Comparison of ENCODE assay signal across 9 mouse cellular contexts in genomic region chr3:103904705-103905104, GRCm38 (mm10). TPM values are rescaled to one million over a fixed set of nuclear protein-coding genes. Genes with fewer than 3 reads are reported as not detected.
DNase-seq lines count a peak whose midpoint lies in the region; ATAC-seq and TF ChIP-seq lines count a peak whose summit lies in the region.
"Had no signal": no experiment of that assay in that cellular context is flagged by ENCODE, and none has a peak within 500 bp of the region (broad histone marks: within the 10 kb centered on the region; RNA-seq: fewer than 3 reads in every experiment).

No protein-coding gene starts in this region.

- H3K4me2 ChIP-seq in limb, embryonic 14.5 days (replicated peaks; ENCODE audit: low read depth, low read length, severe bottlenecking), result no peak overlapping the region
- H3K4me2 ChIP-seq: heart, embryonic 13.5 days; neural tube, embryonic 13.5 days had no signal

- no peaks in the 10 kb centered on the region for H3K4me1 ChIP-seq in limb, embryonic 14.5 days (ENCODE audit: control insufficient read depth, insufficient read depth, low read length)
- H3K4me1 ChIP-seq: heart, embryonic 13.5 days; neural tube, embryonic 13.5 days had no signal

- ATAC-seq in limb, embryonic 14.5 days (ENCODE audit: low FRiP score, low read depth), result no peak

- H3K4me3 ChIP-seq in limb, embryonic 14.5 days (replicated peaks; ENCODE audit: low read length), result no peak overlapping the region
- H3K4me3 ChIP-seq: heart, embryonic 13.5 days; neural tube, embryonic 13.5 days had no signal

- H3K27me3 ChIP-seq in limb, embryonic 14.5 days (ENCODE audit: control insufficient read depth, insufficient read depth, low read length), result no peaks in the 10 kb centered on the region
- H3K27me3 ChIP-seq: heart, embryonic 13.5 days; neural tube, embryonic 13.5 days had no signal

- WGBS in limb, embryonic 14.5 days, result 69% methylated on average over 1 of the region's 1 CpGs

- DNase-seq in left cerebral cortex, postnatal 4 days, result peak; percentile 19
- no peak for DNase-seq in left cerebral cortex, adult 11 months (ENCODE audit: low spot score)
- DNase-seq in MN1 (ENCODE audit: low spot score), result peak; percentile 11
- DNase-seq in cerebellum, adult 18-20 months, result peak; percentile 73 to 77
- DNase-seq in limb, embryonic 14.5 days (ENCODE audit: low spot score), result peak; percentile 31
- peak; percentile 37 to 60 for DNase-seq in spleen, postnatal 14 days (ENCODE audit: low spot score in 2 of 2)
- no peak for DNase-seq in right cerebral cortex, postnatal 14 days

- no peak overlapping the region for H3K27ac ChIP-seq in limb, embryonic 14.5 days (replicated peaks; ENCODE audit: low read depth, low read length)
- H3K27ac ChIP-seq: heart, embryonic 13.5 days; neural tube, embryonic 13.5 days had no signal

- no peaks in the 10 kb centered on the region for H3K36me3 ChIP-seq in limb, embryonic 14.5 days (ENCODE audit: control insufficient read depth, insufficient read depth, low read length)
- H3K36me3 ChIP-seq: heart, embryonic 13.5 days; neural tube, embryonic 13.5 days had no signal

- intact Hi-C loops in left cerebral cortex, postnatal 4 days (cut with DNase I), result no loop called here

- H3K9ac ChIP-seq in limb, embryonic 14.5 days (ENCODE audit: low read depth, low read length, severe bottlenecking), result no peak overlapping the region
- H3K9ac ChIP-seq: heart, embryonic 13.5 days; neural tube, embryonic 13.5 days had no signal

- H3K9me3 ChIP-seq in limb, embryonic 14.5 days (ENCODE audit: control insufficient read depth, low read length), result no peaks in the 10 kb centered on the region
- H3K9me3 ChIP-seq: heart, embryonic 13.5 days; neural tube, embryonic 13.5 days had no signal

- no peak for TF ChIP-seq POLR2A in limb, embryonic 14.5 days (IDR thresholded peaks at IDR 0.05; ENCODE audit: borderline replicate concordance, extremely low read depth, insufficient read depth, insufficient read length)

RNA-seq across cellular contexts. Expression of gene Rsbn1, which starts 9.2 kb away (rescaled TPM):
- 10 to 100 TPM; 27.0 to 29.2 TPM for total RNA-seq in left cerebral cortex, postnatal 4 days (2021)
- 11.0 and 11.4 TPM in 2 replicates for polyA plus RNA-seq in limb, embryonic 14.5 days (2012; rRNA removed)
- 12.2 and 15.2 TPM in 2 replicates for polyA plus RNA-seq in limb, embryonic 14.5 days (2014; fragmentation: Nextera tagmentation; extraction: Ambion mirVana)

RNA-seq across cellular contexts. Expression of gene Ptpn22, which starts 45.1 kb away (rescaled TPM):
- total RNA-seq in left cerebral cortex, postnatal 4 days (2021), result under 1 TPM; 0.32 to 0.64 TPM
- 0.47 and 0.99 TPM in 2 replicates for polyA plus RNA-seq in limb, embryonic 14.5 days (2012; rRNA removed)
- polyA plus RNA-seq in limb, embryonic 14.5 days (2014; fragmentation: Nextera tagmentation; extraction: Ambion mirVana), result 0.94 and 1.1 TPM in 2 replicates

Comparison
In these comparisons a context has a peak if more than half of its experiments do, and no peak if none do; other contexts are left out.
1. DNase-seq: peak in left cerebral cortex, postnatal 4 days (single experiment), MN1 (single experiment), cerebellum, adult 18-20 months (2 of 2), limb, embryonic 14.5 days (single experiment) and spleen, postnatal 14 days (2 of 2); none in left cerebral cortex, adult 11 months (single experiment) and right cerebral cortex, postnatal 14 days (single experiment).